Mouse (Mus musculus) thymus, postnatal 4 days (tissue): ENCODE data around the gene Rap1gds1.

ENCODE experiments used
- DNase-seq: peaks from one replicate; pipeline ENCODE4 v3.0.0; 2021

The Rap1gds1 gene

GRCm38 (mm10) chr3:139048701-139049622 lies 26.0 kb downstream of the Rap1gds1 start:
- DNase-seq = no peak

GRCm38 (mm10) chr3:139042433-139042854 lies 32.6 kb downstream of the Rap1gds1 start:
- no peak for DNase-seq

- no peak for DNase-seq
These were observed 33.1 kb downstream of the Rap1gds1 start for GRCm38 (mm10) chr3:139041921-139042320.

GRCm38 (mm10) chr3:139037030-139037429 lies 38.0 kb downstream of the Rap1gds1 start:
- DNase-seq = no peak

- DNase-seq = no peak
These were observed 41.8 kb downstream of the Rap1gds1 start for GRCm38 (mm10) chr3:139033179-139033578.

GRCm38 (mm10) chr3:139030644-139031227 lies 44.3 kb downstream of the Rap1gds1 start:
- no peak for DNase-seq

GRCm38 (mm10) chr3:139025077-139025476 lies 49.9 kb downstream of the Rap1gds1 start:
- no peak for DNase-seq

- no peak for DNase-seq
These were observed 51.4 kb downstream of the Rap1gds1 start for GRCm38 (mm10) chr3:139023585-139023984.

- no peak for DNase-seq
These were observed 62.6 kb downstream of the Rap1gds1 start for GRCm38 (mm10) chr3:139012352-139012751.

- DNase-seq = no peak
These were observed 69.3 kb downstream of the Rap1gds1 start for GRCm38 (mm10) chr3:139005669-139006068.

GRCm38 (mm10) chr3:139002774-139003173 lies 72.2 kb downstream of the Rap1gds1 start:
- no peak for DNase-seq

- DNase-seq = no peak
These were observed 74.7 kb downstream of the Rap1gds1 start for GRCm38 (mm10) chr3:139000071-139000867.

GRCm38 (mm10) chr3:138993473-138993872 lies 81.5 kb downstream of the Rap1gds1 start:
- DNase-seq = no peak

GRCm38 (mm10) chr3:138991367-138991766 lies 83.6 kb downstream of the Rap1gds1 start:
- DNase-seq = no peak

GRCm38 (mm10) chr3:138989141-138989540 lies 85.9 kb downstream of the Rap1gds1 start:
- DNase-seq = no peak

GRCm38 (mm10) chr3:138988004-138988403 lies 87.0 kb downstream of the Rap1gds1 start:
- DNase-seq = no peak

GRCm38 (mm10) chr3:138982249-138982648 lies 92.8 kb downstream of the Rap1gds1 start:
- no peak for DNase-seq

- DNase-seq = no peak
These were observed 97.6 kb downstream of the Rap1gds1 start for GRCm38 (mm10) chr3:138977413-138977812.

GRCm38 (mm10) chr3:138967627-138968026 lies 107.4 kb downstream of the Rap1gds1 start:
- no peak for DNase-seq

- no peak for DNase-seq
These were observed 116.5 kb downstream of the Rap1gds1 start for GRCm38 (mm10) chr3:138958527-138958926.

- no peak for DNase-seq
These were observed 119.8 kb downstream of the Rap1gds1 start for GRCm38 (mm10) chr3:138955220-138955619.

GRCm38 (mm10) chr3:138949081-138949480 lies 125.9 kb downstream of the Rap1gds1 start:
- DNase-seq = no peak

GRCm38 (mm10) chr3:138945516-138945915 lies 129.5 kb downstream of the Rap1gds1 start:
- DNase-seq = no peak
